Mouse (Mus musculus): ENCODE results near the gene Prr14l. TPM values are rescaled to one million over a fixed set of nuclear protein-coding genes. Genes with fewer than 3 reads are reported as not detected.
"Not testable (repeated sequence)": the region's sequence is repeated elsewhere in the genome, so short reads cannot be mapped to it uniquely, and the experiment has no call there.

The Prr14l gene
- 17.7 and 19.5 TPM in 2 replicates for polyA plus RNA-seq (2015; fragmentation: Nextera tagmentation; extraction: Ambion mirVana)

- WGBS, result under 1% methylated on average over 43 of the region's 51 CpGs
- peak; percentile 96 for ATAC-seq (replicated peaks; ENCODE audit: low FRiP score)
- peak within 1 kb of the TSS; percentile 87 for H3K27ac ChIP-seq
- no peaks in the 10 kb centered on the region for H3K27me3 ChIP-seq
- peaks cover 11% of the 10 kb centered on the region; the same call in 1 of the 2 replicates for H3K36me3 ChIP-seq
- H3K9me3 ChIP-seq (replicated peaks), result no peaks in the 10 kb centered on the region
- peak within 1 kb of the TSS; percentile 78 for H3K4me3 ChIP-seq (replicated peaks)
- H3K4me1 ChIP-seq, result peaks cover 33% of the 10 kb centered on the region
- H3K4me2 ChIP-seq, result peak within 1 kb of the TSS; percentile 72
- peak within 1 kb of the TSS; percentile 94 for H3K9ac ChIP-seq
These were observed at the start of gene Prr14l for GRCm38 (mm10) chr5:32853731-32854507. Gene Prr14l, minus strand, starts transcription at chr5:32854256.

DNA sequence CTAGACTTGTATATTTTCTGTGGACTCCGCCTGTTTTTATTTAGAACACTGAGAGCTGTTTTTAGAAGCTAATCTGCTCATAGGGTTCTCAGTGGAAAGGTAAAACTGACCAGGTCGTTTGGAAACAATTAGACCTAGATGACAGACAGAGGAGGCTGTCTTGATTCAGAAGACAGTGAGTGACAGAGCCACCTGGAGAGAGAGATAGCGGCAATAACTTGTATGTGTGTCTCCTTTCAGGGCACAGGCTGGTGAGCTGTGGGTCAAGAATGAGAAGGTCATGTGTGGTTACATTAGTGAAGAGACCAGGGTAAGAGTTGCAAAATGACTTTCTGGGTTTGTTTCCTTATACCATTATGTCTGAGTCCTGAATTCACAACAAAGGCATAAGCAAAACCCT is 32.7 kb upstream of the Prr14l start:
- Histone ChIP-seq H3K9ac (no peak overlapping the region), H3K36me3 (peaks cover 90% of the 10 kb centered on the region), H3K4me3 (replicated peaks) (no peak overlapping the region), H3K4me2 (no peak overlapping the region), H3K9me3 (replicated peaks) (no peaks in the 10 kb centered on the region), H3K27me3 (no peaks in the 10 kb centered on the region), H3K4me1 (no peaks in the 10 kb centered on the region), H3K27ac (no peak overlapping the region)
- WGBS, result 73% methylated on average over 3 of the region's 3 CpGs
- no peak for ATAC-seq (replicated peaks; ENCODE audit: low FRiP score)

- no peaks in the 10 kb centered on the region for H3K27me3 ChIP-seq
- ATAC-seq (replicated peaks; ENCODE audit: low FRiP score), result no peak
- H3K9ac ChIP-seq, result no peak overlapping the region
- no peak overlapping the region for H3K27ac ChIP-seq
- H3K4me2 ChIP-seq, result no peak overlapping the region
- WGBS, result 96% methylated on average over 5 of the region's 5 CpGs
- H3K4me3 ChIP-seq (replicated peaks), result no peak overlapping the region
- H3K4me1 ChIP-seq, result no peaks in the 10 kb centered on the region
- no peaks in the 10 kb centered on the region for H3K9me3 ChIP-seq (replicated peaks)
- peaks cover 79% of the 10 kb centered on the region for H3K36me3 ChIP-seq
These were observed 18.3 kb upstream of the Prr14l start for GRCm38 (mm10) chr5:32872346-32872745.

DNA sequence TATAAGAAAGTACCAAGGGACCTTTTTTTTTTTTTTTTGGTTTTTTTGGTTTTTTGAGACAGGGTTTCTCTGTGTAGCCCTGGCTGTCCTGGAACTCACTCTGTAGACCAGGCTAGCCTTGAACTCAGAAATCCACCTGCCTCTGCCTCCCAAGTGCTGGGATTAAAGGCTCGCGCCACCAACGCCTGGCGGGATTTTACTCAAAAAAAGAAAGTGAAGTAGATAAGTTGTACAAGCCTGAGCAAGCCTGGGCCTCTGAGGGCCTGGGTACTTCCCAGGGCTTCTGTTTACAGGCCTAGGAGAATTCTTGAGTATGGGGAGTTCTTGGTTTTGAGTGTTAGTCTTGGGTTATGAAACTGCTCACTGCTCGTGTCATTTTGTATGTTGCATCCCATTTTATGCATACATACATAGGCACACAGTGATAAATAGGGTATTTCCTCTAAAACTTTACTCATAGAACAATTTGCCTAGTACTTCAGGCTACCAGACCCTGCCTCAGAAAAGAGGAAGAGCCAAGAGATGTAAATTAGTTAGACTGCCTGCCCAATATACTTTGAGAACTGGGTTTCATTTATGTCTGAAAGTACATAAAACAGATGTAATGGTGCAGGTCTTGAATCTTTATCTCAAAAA is 15.5 kb upstream of the Prr14l start:
- Histone ChIP-seq H3K36me3 (peaks cover 72% of the 10 kb centered on the region), H3K27ac (no peak overlapping the region), H3K9ac (no peak overlapping the region), H3K4me1 (peaks cover 3% of the 10 kb centered on the region), H3K27me3 (no peaks in the 10 kb centered on the region), H3K4me3 (replicated peaks) (no peak overlapping the region), H3K9me3 (replicated peaks) (no peaks in the 10 kb centered on the region), H3K4me2 (no peak overlapping the region)
- no peak for ATAC-seq (replicated peaks; ENCODE audit: low FRiP score)
- WGBS, result 95% methylated on average over 5 of the region's 5 CpGs

GRCm38 (mm10) chr5:32863253-32864228 is 9.5 kb upstream of the Prr14l start, which contains the start of gene Depdc5:
Gene Depdc5, plus strand, starts transcription at chr5:32863701.
- peak; percentile 99 for ATAC-seq (replicated peaks; ENCODE audit: low FRiP score)
- H3K36me3 ChIP-seq, result peaks cover 25% of the 10 kb centered on the region
- peaks cover 9% of the 10 kb centered on the region for H3K4me1 ChIP-seq
- H3K9me3 ChIP-seq (replicated peaks), result no peaks in the 10 kb centered on the region
- H3K4me2 ChIP-seq, result peak within 1 kb of the TSS; percentile 75
- peak within 1 kb of the TSS; percentile 74 for H3K9ac ChIP-seq
- H3K27ac ChIP-seq, result peak within 1 kb of the TSS; percentile 91
- H3K27me3 ChIP-seq, result no peaks in the 10 kb centered on the region
- under 1% methylated on average over 63 of the region's 64 CpGs for WGBS
- peak within 1 kb of the TSS; percentile 78 for H3K4me3 ChIP-seq (replicated peaks)

DNA sequence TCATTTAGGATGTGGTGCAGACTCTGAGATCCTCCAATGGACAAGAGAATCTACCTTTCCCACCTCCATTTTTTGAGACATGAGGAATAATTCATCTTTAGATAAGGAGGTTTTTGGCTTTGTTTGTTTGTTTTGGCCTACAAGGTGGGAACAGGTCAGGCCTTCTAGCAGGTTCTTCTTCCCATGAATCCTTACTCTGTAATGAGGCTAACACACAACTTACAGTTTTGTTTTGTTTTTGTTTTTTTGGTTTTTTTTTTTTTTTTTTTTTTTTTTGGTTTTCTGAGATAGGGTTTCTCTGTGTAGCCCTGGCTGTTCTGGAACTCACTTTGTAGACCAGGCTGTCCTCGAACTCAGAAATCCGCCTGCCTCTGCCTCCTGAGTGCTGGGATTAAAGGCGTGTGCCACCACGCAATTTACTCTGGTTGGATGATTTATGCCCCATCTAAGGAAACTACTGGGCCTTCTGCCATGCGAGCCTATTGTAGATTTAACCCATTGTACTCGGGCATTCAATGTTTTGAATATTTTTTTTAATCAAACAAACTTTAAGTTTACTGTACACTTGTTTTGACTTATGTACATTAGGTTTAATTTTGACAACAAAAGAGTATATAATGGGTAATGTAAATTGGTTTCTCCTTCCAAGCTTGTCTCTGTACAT is 8.5 kb upstream of the Prr14l start:
- H3K9ac ChIP-seq, result no peak overlapping the region; the same call in 1 of the 2 replicates
- peak overlapping the region; percentile 91; the same call in 1 of the 2 replicates for H3K27ac ChIP-seq
- peak overlapping the region; percentile 78 for H3K4me3 ChIP-seq (replicated peaks)

DNA sequence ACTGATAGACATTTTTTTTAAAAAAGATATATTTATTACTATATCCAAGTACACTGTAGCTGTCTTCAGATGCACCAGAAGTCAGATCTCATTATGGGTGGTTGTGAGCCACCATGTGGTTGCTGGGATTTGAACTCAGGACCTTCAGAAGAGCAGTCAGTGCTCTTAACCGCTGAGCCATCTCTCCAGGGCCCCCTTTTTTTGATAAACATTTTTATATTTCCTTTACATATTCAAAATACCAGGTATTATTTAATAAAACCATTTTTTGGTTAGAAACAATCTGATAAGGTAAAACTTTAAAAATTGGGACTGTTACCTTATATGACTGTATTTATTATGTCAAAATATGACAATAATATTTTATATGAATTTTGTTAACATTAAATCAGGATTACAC is 7.0 kb upstream of the Prr14l start:
- H3K9ac ChIP-seq, result no peak overlapping the region
- H3K4me1 ChIP-seq, result peaks cover 9% of the 10 kb centered on the region
- 86% methylated on average over 1 of the region's 1 CpGs for WGBS
- ATAC-seq (replicated peaks; ENCODE audit: low FRiP score), result no peak
- no peak overlapping the region for H3K4me3 ChIP-seq (replicated peaks)
- H3K27me3 ChIP-seq, result no peaks in the 10 kb centered on the region
- H3K4me2 ChIP-seq, result no peak overlapping the region
- no peak overlapping the region for H3K27ac ChIP-seq
- H3K9me3 ChIP-seq (replicated peaks), result no peaks in the 10 kb centered on the region
- H3K36me3 ChIP-seq, result peaks cover 3% of the 10 kb centered on the region; the same call in 1 of the 2 replicates

More for the DNA sequence above, 8.5 kb upstream of the Prr14l start:
- no peaks in the 10 kb centered on the region for H3K27me3 ChIP-seq
- peaks cover 9% of the 10 kb centered on the region for H3K4me1 ChIP-seq
- no peaks in the 10 kb centered on the region for H3K9me3 ChIP-seq (replicated peaks)
- WGBS, result 44% methylated on average over 6 of the region's 6 CpGs
- peaks cover 16% of the 10 kb centered on the region for H3K36me3 ChIP-seq
- H3K4me2 ChIP-seq, result peak overlapping the region; percentile 75
- no peak for ATAC-seq (replicated peaks; ENCODE audit: low FRiP score)

GRCm38 (mm10) chr5:32857781-32858220 is 3.7 kb upstream of the Prr14l start:
- Histone ChIP-seq H3K4me2 (peak overlapping the region; percentile 66), H3K27me3 (no peaks in the 10 kb centered on the region), H3K27ac (peak overlapping the region; percentile 79), H3K4me1 (peaks cover 12% of the 10 kb centered on the region), H3K9me3 (replicated peaks) (no peaks in the 10 kb centered on the region), H3K4me3 (replicated peaks) (peak overlapping the region; percentile 53), H3K36me3 (no peaks in the 10 kb centered on the region), H3K9ac (peak overlapping the region; percentile 35; the same call in 1 of the 2 replicates)
- no peak; the same call in 1 of the 2 replicates for ATAC-seq (replicated peaks; ENCODE audit: low FRiP score)
- WGBS, result 3% methylated on average over 6 of the region's 6 CpGs

GRCm38 (mm10) chr5:32855274-32855673 is 1.2 kb upstream of the Prr14l start:
- not testable (repeated sequence) for H3K36me3 ChIP-seq; H3K27me3 ChIP-seq; ATAC-seq (replicated peaks; ENCODE audit: low FRiP score); H3K9me3 ChIP-seq (replicated peaks); H3K9ac ChIP-seq; H3K4me2 ChIP-seq; H3K4me3 ChIP-seq (replicated peaks); H3K27ac ChIP-seq
- H3K4me1 ChIP-seq, result peaks cover 33% of the 10 kb centered on the region
- WGBS, result 92% methylated on average over 3 of the region's 3 CpGs

DNA sequence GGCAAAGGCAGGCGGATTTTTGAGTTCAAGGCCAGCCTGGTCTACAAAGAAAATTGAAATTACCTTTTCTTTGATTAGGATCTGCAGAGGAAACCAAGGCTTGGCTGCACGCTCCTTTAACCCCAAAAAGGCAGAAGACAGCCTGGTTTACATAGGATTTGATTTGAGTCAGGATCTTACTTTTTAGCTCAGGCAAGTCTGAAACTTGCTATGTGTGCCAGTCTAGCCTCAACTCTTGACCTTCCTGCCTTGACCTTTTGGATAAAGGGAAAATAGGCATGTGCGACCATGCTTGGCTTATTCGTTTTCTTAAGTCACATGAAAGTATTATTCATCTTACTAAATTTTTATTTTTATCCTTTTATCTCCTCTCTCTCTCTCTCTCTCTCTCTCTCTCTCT is 762 bp upstream of the Prr14l start:
- Histone ChIP-seq H3K9me3 (replicated peaks) (no peaks in the 10 kb centered on the region), H3K27ac (peak overlapping the region; percentile 46; the same call in 1 of the 2 replicates)
- WGBS, result 81% methylated on average over 4 of the region's 4 CpGs

DNA sequence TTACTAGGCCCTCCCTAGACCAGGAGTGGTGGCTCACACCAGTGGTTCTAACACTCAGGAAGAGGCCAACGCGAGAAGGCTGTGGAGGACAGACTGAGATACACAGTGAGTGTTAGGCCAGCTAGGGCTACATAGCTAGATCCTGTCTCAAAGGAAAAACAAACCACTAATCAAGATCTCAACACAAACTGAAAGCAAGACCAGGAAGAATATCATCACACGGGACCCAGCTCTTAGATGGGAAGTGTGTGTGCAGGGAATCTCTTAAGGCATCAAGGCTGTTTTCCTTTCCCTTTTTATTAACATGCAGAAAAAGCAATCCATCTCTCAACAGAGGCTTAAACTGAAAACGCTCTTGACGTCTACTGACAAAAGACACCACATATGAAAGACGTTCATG is 2.0 kb downstream of the Prr14l start:
- H3K9ac ChIP-seq, result peak overlapping the region; percentile 23

More for the DNA sequence above, 762 bp upstream of the Prr14l start:
- no peak overlapping the region for H3K4me2 ChIP-seq
- H3K4me1 ChIP-seq, result peaks cover 33% of the 10 kb centered on the region
- H3K36me3 ChIP-seq, result peaks cover 8% of the 10 kb centered on the region; the same call in 1 of the 2 replicates
- no peak overlapping the region for H3K9ac ChIP-seq
- no peak for ATAC-seq (replicated peaks; ENCODE audit: low FRiP score)
- H3K27me3 ChIP-seq, result no peaks in the 10 kb centered on the region
- H3K4me3 ChIP-seq (replicated peaks), result no peak overlapping the region; the same call in 1 of the 2 replicates

More for the DNA sequence above, 2.0 kb downstream of the Prr14l start:
- Histone ChIP-seq H3K36me3 (peaks cover 15% of the 10 kb centered on the region), H3K4me3 (replicated peaks) (peak overlapping the region; percentile 78), H3K27ac (peak overlapping the region; percentile 51), H3K4me2 (peak overlapping the region; percentile 72), H3K9me3 (replicated peaks) (no peaks in the 10 kb centered on the region), H3K27me3 (no peaks in the 10 kb centered on the region), H3K4me1 (peaks cover 33% of the 10 kb centered on the region)
- ATAC-seq (replicated peaks; ENCODE audit: low FRiP score), result no peak
- WGBS, result 46% methylated on average over 6 of the region's 6 CpGs
